Mouse (Mus musculus) liver, postnatal 0 days (tissue): ENCODE measurements around the gene Kcnip1.

Source experiments
- CTCF ChIP-seq: sonication (generic); IDR thresholded peaks from 2 replicates; pipeline ENCODE4 v1.5.1; 2016; ENCODE audit warnings: antibody characterized with exemption, low read depth
- EP300 ChIP-seq: IDR thresholded peaks from 2 replicates; pipeline ENCODE4 v1.6.1; 2016; ENCODE audit warnings: antibody characterized with exemption, low read depth, mild to moderate bottlenecking

GRCm38 (mm10) chr11:33772043-33772442 lies 220.9 kb downstream of the Kcnip1 start:
- TF ChIP-seq CTCF, result no peak
- TF ChIP-seq EP300, result no peak
